Mouse (Mus musculus): Measurements from ENCODE around the gene Nipal3.

Gene Nipal3

GRCm38 (mm10) chr4:135494521-135495396, at the start of gene Nipal3, which contains the start of gene Stpg1:
Gene Nipal3, minus strand, starts transcription at chr4:135495038.
Gene Stpg1, plus strand, starts transcription at chr4:135494790.
- DNase-seq (ENCODE audit: low read depth): peak; percentile 88

DNA sequence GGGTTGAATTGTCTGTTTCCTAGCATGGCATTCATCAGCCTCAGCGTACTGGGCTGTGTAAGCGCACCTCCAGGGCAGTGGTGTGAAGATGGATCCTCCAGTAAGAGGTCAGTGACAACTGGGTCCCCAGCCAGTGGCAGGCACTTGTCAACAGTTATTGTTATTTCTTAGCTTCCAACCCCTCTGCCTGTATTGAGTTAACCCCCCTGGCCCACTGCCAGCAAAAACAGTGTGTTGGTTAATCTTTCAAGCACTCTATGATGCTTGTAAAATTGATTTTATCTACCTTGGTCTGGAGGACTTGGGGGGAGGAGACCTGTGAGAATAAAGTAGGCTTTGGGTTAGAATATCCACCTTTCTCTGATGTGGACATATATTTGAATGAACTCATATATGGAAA, 49.4 kb upstream of the Nipal3 start:
- no peak for DNase-seq (ENCODE audit: low read depth)

DNA sequence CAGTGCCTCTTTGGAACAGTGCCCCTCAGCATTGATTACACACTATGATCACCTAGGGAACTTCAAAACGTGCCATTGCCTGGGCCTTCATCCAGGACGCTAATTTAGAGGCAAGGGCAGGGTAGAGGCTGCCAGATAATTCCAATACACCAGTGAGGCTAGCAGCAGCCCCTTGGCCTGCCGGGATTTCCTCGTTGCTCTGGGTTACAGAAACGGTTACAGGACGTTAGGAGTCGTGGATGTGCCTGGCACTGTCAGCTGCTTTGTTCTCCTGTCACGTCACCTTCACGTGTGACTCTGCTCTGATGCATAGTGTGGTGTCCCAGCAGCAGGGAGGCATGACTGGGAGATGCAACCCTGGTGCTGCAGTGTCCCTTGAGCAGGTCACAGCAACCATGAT, 45.2 kb upstream of the Nipal3 start:
- DNase-seq (ENCODE audit: low read depth): no peak

DNA sequence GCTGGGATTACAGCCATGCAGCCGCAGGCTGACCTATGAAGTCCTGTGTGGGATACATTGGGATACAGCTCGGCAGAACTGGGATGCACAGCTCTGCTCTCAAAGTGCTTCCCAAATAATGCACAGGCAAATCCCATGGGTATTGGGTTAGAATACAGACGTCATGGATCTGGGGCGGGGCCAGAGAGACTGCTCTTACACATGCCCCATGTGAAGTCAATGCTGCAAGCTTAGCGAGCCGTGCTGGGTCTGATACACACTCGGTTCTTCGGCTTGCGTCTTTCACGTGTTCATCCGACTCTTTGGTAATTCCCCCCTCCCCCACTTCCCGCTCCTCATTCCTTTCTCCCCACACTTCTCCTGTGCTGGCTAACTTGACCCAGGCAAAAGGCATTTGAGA, 44.2 kb upstream of the Nipal3 start:
- DNase-seq (ENCODE audit: low read depth): no peak

DNA sequence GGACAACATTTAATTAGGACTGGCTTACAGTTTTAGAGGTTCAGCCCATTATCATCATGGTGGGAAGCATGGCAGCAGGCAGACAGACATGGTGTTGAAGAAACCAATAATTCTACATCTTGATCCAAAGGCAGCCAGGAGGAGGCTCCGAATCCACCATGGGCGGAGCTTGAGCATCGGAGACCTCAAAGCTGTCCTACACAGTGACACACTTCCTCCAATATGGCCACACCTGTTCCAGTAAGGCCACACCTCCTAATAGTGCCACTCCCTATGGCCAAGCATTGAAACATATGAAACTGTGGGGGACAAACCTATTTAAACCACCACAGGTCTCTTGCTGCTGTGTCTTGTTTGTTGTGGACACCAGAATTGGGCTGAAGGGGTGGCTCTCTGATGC, 40.2 kb upstream of the Nipal3 start:
- no peak for DNase-seq (ENCODE audit: low read depth)

GRCm38 (mm10) chr4:135533001-135533400, 38.2 kb upstream of the Nipal3 start:
- DNase-seq (ENCODE audit: low read depth): no peak

- no peak for DNase-seq (ENCODE audit: low read depth)
These were observed 37.2 kb upstream of the Nipal3 start for GRCm38 (mm10) chr4:135531771-135532613.

GRCm38 (mm10) chr4:135531236-135531635, 36.4 kb upstream of the Nipal3 start:
- no peak for DNase-seq (ENCODE audit: low read depth)

DNA sequence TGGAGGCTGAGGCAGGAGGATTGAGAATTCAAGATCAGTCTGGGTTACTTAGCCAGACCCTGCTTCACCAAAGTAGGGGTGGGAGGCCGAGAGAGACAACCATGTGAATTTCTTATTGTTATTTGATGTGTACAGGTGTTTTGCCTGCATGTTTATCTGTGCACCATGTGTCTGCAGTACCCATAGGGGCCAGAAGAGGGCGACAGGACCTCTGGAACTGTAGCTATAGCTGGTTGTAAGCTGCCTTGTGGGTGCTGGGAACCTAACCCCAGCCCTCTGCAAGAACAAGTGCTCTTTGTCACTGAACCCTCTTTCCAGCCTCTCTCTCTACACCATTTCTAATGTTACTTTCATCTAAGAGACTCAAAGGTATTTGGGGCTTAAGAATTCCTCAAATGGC, 35.4 kb upstream of the Nipal3 start:
- DNase-seq (ENCODE audit: low read depth): no peak

GRCm38 (mm10) chr4:135526039-135526710, 31.3 kb upstream of the Nipal3 start:
- DNase-seq (ENCODE audit: low read depth): no peak

DNA sequence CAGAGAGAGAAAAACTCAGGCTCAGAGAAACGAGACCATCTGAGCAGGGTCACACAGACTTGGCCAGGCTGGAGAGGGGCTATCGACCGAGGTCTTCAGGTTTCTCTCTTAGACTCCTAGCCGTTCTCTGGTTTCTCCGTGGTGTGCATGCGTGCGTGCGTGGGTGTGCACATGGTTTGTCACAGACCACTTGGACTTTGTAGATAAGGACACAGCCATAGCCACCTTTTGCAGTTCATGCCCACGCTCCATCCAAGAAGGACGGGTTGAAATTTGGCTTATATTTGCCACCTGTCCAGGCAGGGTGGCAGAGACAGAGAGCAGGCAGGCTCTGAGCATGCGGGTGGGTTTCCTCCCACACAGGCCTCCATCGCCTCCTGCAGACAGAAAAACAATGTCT, 30.2 kb upstream of the Nipal3 start:
- no peak for DNase-seq (ENCODE audit: low read depth)

- DNase-seq (ENCODE audit: low read depth): no peak
These were observed 29.1 kb upstream of the Nipal3 start for GRCm38 (mm10) chr4:135523939-135524338.

GRCm38 (mm10) chr4:135520421-135520820, 25.6 kb upstream of the Nipal3 start:
- no peak for DNase-seq (ENCODE audit: low read depth)

DNA sequence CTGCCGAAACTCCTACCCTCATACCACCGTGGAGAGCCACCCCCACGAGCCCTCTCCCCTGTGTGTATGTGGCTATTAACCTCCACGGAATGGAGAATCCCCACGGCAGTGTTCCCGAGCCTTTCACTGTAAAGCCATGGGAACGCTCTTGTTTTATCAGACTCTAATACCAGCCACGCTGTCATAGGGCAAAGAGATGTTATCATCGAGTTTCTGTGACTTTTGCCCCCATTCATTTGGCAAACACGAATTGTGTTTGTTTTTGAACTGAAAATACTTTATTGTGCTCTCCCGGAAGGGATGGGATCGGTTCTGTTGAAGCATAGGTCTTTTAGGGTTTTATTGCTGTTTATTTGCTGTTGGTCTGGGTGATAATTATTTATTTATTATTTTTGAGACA, 23.3 kb upstream of the Nipal3 start:
- DNase-seq (ENCODE audit: low read depth): no peak

- peak; percentile 45 for DNase-seq (ENCODE audit: low read depth)
These were observed 21.8 kb upstream of the Nipal3 start for GRCm38 (mm10) chr4:135516351-135517316.

- DNase-seq (ENCODE audit: low read depth): no peak
These were observed 20.1 kb upstream of the Nipal3 start for GRCm38 (mm10) chr4:135514925-135515324.

DNA sequence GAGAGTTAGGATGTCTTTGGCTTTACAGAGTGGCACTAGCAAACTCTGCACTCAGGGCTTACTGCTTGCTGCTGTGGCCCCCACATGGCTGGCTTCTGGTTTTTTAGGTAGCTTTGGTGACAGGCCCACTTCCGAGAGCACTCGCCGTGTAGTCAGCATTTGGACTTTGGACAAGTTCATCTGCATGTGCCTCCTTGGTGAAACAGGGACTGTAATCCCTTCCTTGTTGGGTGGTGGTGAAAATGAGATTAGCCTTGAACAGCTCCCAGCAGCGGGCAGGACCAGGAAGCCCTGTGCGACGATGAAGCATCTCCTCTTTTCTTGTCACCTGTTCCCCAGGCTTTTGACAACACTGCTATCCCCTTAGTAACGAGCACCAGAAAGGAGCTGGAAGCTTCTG, 19.0 kb upstream of the Nipal3 start:
- DNase-seq (ENCODE audit: low read depth): no peak

- DNase-seq (ENCODE audit: low read depth): no peak
These were observed 14.7 kb upstream of the Nipal3 start for GRCm38 (mm10) chr4:135509515-135509914.

GRCm38 (mm10) chr4:135508419-135509039, 13.7 kb upstream of the Nipal3 start:
- DNase-seq (ENCODE audit: low read depth): peak; percentile 81

- DNase-seq (ENCODE audit: low read depth): peak; percentile 79
These were observed 12.9 kb upstream of the Nipal3 start for GRCm38 (mm10) chr4:135507547-135508350.
